Mouse (Mus musculus): ENCODE measurements at regions not wholly inside any gene's neighbourhood (a gene's known extent, or its start where the extent isn't known, plus 50 kb on each side); places are given as distances from the start of the nearest gene placed in this dataset.

DNA sequence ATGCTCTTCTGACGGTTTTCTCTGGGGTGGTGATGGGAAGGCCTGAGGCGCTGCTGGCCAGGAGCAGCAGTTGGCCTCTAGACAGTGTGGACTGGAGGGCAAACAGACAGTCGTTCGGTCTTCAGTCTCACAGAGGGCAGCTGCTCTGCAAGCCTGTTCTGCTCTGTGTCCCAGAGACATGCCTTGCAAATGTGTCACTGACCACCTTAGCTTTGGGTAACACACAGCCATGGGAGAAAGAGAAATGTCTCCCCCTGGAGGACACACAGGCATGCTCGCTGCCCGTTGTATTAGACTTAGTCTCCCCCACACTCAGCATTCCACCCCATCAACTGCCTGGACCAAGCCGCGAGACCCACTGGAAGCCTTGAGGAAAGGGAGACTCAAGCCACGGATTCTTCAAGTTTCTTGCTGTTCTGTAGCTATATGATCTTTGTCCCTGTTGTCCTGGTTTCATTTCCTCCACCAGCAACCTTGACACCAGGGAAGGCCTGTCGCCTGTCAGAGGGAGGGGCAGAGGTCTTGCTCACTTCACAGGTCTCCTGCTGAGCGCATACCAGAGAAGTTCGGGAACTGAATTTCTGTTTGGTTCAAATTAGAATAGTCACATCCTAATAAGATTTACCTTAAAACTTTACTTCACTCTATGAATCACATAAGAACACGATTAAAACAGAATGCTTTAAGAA is 310.8 kb downstream of the Setd4 start:
- TF ChIP-seq EP300 (IDR thresholded peaks at IDR 0.05) (no peak), CTCF (IDR thresholded peaks at IDR 0.05) (peak; percentile 95)

Measured in lung, postnatal 0 days (tissue).